Mouse (Mus musculus) adrenal gland, adult 18-20 months (tissue): Measurements from ENCODE around the gene Sptbn4. TPM values are rescaled to one million over a fixed set of nuclear protein-coding genes. Genes with fewer than 3 reads are reported as not detected.

Experiments used
- DNase-seq, 2 experiments: peaks; one replicate each; pipeline ENCODE4 v3.0.0; 2021 to 2022; ENCODE audit warnings: low spot score in 2 of 2
- total RNA-seq, 2 experiments: library from RNA; stranded (reverse); gene quantifications; 1 replicate in 1 of 2; 2 replicates in 1 of 2; pipeline ENCODE4 v1.2.3; 2021

Sptbn4 gene
- total RNA-seq, 2 experiments from 2014 or later = 2.9 to 3.1 TPM

DNA sequence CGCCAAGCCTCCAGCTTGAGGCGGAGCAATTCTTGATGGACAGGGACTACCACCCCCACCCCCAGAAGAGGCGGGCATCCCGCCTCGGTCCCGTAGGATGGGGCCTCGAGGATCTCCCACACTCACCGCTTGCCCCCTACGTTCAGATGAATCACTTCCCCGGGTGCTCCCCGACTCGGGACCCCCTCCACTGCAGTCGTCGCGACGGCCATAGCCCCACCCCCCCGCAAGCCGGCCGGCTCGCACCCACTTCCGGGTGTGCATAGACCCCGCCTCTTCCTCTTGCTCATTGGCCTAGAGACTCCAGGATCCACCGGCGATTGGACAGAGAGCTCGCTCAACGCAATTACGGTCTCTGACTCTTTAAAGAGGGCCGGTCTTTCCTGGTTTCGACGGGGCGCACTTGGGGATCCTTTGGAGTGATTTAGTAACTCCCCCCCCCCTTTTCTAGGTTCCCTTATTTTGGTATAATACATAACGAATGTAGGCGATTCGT lies 91.7 kb downstream of the Sptbn4 start, which contains the start of gene Shkbp1:
Gene Shkbp1 (minus strand): TSS at position 275 of the 496 bp plus-strand sequence.
- peak; percentile 76 to 78 for DNase-seq

DNA sequence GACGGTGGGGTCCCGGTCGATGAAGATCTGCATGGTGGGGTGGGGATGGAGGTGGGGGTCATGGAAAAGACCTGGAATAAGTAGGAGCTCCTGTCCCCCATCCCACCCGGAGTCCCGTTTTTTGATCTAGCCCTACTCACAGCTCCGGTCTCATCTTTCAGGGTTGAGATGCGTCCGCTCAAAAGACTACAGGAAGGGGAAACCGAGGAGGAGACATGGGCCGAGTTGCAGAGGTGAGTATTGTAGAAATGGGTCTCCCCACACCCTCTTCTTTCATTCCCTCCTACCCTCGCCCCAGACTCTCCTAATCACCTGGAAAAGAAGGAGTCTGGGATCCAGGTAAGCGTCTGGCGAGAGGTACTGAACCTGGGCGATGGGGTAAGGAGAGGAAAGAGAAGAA lies 92.2 kb downstream of the Sptbn4 start:
- DNase-seq = no peak

DNA sequence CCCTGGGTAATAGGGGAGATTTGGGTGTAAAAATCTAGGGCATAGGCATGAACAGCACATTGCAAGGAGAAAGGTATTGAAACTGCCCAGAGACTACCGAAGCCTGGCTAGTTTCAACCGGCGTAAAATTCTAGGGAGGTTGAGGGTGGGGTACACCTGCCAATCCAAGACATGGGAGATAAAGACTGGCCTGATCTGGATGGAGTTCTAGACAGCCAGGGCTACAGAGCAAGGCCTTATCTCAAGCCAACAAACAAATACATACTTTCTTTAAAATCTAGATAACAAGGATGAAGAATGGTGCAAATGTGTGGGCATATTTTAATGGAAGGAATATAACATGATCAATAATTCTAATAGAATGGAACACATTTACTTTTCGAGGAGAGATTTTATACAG lies 92.7 kb downstream of the Sptbn4 start:
- DNase-seq = no peak

DNA sequence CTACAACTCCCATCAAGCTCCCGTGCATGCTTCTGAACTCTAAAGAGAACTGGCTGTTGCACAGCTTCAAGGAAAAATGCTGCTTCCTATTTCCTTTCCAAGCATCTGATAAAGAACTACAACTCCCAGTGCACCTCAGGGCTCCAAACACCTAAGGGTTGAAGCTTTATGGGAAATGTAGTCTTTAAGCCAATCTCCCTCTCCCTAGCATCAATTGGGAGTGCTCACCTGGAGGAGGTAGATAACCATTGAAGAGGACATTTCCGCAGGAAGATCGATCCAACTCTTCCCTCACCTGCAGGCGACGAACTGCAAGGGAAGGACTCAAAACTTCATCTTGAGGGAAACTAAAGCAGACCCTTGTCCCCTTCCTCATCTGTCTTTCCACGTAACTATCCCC lies 93.3 kb downstream of the Sptbn4 start:
- DNase-seq = no peak

DNA sequence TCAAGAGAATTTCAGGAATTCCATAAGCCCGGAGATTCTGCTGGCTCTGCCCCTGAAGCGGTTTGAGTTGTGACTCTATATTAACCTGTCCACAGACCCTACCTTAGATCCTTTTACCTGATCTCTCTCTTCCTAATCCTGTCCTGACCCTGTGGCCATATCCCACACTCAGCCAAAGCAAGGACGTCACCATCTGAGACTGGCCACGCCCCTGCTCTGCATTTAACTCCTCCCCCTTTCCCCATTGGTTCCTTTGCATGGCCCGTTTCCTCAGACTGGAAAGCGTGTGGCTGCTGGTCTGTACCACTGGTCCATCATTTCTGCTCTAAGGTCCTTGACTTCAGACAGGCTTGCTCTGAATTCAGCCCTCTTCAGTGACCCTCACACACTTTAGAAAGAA lies 102.0 kb downstream of the Sptbn4 start:
- no peak for DNase-seq

DNA sequence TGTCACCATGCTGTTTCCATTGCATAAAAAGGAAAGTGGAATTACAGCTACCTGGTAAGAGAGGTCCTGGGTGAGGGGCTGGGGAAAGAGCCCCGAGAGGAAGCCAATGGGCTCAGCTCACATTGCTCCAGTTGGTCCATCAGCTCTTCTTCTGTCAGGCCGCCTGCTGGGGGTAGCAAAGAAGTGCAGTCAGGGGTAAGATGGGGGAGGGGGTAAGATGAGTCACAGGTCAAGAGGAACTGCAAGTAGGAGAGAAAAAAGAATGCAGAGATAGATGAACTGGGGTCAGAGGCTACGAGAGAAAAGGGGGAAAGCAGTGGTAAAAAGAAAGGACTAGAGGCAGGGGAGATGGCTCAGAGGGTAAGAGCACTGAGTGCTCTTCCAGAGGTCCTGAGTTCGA lies 104.9 kb downstream of the Sptbn4 start:
- DNase-seq = no peak

DNA sequence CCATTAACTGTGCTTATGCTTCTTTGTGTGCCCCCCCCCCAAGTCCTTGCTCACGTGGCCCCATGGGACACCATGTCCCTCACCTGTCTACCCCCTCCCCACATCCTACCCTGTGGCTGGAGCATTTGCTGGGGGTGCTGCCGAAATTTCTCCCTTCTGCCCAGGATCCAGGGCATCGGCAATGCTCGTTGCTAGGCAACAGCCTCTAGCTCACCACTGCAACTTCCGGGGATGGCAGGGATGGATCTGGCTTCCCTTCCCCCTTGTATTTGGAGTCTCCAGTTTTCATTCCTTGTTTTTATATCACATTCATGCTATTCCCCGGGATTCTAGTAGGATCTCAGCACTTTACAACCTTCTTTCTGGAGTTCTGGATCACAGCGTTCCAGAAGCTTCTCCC lies 108.0 kb downstream of the Sptbn4 start:
- DNase-seq = no peak

DNA sequence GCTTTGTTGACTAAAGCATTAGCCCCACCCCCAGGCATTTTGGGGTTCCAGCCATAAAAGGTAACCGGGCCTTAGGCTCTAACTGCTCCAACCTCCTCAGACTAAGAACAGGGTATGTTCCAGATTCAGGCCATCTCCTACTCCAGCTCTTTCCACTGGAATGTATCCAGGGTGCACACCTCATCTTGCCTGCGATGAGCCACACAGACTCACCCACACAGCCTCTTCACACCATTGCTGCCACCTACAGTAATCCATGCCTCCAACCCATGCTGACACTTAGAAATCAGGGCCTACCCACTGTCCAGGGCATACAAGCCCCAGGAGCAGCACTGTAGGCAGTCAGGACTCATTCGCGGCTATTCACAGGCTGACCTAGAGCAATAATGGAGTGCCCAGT lies 108.4 kb downstream of the Sptbn4 start:
- DNase-seq = no peak

DNA sequence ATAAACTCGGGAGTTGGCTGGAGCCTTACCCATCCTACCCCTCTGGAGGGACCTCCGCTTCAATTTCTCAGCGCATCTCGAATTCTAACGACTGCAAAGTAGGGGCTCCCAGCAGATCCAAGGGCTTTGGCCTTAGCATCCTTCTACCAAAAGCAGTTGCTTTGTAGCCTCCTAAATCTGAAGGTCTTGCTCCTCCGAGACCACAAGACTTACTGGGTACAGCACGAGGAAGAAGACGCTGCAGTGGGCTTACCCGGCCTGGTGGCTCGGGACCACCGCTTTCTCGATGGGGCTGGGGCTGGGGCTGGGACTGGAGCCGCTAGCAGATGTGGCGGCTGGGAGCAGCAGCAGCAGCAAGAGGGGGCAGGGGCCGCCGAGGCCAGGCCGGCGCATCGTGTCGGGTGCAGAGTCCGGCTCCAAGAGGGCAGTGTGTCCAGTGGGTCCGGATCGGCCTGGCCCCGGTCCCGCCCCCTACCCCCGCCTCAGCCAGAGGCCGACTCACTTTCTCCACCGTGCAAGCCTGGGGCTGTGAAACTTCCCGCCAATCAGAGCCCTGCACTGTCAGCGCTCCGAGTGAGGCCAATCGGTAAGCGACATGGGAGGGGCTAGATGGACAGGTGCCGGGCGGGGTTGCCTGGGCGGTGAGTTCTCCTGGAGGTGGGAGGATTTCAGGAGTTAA lies 110.2 kb downstream of the Sptbn4 start, which contains the start of gene Ltbp4:
Gene Ltbp4 (minus strand): TSS at position 518 of the 679 bp plus-strand sequence.
- DNase-seq = no peak

DNA sequence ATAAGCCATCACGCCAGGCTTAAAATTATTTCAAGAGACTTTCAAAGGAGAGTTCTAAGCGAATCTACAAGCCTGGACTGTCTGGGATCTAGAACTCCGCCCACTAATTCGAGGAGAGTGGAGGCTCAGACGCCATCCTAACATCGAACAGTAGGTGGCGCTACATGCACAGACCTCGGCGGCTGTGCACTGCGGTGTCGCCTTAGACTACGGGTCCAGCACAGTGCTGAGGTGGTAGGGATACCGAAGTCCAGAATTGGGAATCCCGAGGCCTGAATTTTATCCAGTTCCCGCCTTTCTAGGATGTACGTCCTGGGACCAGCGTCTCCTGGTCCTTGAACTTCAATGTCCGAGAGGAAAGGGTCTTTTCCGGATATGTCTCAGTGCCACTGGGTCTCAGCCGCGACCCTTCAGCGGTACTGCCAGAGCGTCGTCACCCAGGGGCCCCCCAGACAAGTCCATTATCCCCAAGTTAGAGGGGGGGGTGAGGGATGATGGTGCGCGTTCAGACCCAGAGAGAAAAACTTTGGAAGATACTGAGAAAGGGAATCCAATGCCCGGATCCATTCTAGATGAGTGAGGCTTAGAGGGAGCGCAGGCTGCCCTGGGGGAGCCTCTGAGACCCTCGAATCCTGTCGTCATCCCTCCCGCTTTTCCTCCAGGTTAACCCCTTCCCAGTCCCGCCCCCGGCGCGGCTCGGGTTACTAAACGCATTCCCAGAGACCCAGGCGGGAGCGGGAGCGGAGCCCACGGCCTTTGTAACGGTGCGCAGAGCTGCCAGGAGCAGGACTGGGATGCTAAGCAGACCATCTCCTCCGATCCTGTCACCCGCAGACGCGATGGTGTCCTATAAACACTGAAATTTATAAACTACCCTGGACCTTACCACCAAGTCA lies 111.3 kb downstream of the Sptbn4 start:
- peak; percentile 92 to 93 for DNase-seq

DNA sequence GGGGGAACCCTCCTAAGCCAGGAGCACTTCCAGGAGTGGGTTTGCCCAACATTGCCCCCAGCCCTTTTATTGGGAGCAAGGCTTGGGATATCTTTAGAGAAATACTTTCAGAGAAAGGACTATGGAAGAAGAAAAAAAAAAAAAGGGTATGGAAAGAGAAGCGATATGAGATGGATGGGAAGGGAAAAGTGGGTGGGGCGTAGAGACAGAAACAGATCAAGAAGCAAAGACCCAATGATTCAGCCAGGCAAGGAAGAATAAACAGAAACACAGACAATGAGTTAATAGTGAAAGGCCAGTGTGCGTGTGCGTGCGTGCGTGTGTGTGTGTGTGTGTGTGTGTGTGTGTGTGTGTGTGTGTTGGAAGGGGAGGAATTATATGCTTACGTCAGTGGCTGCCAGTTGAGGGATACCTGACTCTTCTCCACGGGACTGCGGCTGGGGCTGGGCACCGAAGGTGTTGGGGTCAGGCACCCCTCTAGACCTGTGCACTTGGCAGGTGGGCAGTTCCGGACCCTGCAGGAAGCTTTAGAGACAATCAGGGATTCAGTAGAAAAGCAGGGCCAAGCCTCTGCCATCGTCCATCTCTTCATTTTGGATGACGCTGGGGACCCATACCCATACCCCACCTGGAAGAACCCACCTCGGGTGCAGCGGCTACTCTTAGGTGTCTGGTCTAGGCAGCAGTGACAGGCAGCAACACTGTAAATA lies 112.3 kb downstream of the Sptbn4 start:
- DNase-seq = no peak

DNA sequence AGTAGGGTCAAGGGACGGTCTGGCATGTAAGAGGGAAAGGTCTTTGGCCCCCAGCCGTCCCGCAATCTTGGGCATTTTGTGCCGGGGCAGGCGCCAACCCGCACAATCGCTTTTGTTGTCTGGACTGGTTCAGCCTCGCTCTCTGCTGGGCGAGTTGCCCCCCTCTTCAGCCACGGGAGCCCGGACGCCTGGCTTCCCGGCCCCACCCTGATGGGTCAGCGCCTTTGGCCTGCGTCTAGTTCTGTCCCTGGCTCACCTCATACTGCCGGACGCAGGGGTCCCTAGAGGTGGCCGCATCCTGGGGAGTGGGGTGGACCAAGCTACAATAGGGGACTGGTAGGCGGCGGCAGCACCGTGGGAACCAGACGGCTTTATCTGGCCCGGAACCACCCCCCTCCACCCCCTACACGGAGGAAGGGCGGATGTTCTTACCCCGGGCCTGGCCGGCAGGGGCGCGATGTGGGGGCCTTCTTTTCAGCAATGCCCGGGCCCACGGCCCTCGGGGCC lies 113.0 kb downstream of the Sptbn4 start:
- DNase-seq = no peak

DNA sequence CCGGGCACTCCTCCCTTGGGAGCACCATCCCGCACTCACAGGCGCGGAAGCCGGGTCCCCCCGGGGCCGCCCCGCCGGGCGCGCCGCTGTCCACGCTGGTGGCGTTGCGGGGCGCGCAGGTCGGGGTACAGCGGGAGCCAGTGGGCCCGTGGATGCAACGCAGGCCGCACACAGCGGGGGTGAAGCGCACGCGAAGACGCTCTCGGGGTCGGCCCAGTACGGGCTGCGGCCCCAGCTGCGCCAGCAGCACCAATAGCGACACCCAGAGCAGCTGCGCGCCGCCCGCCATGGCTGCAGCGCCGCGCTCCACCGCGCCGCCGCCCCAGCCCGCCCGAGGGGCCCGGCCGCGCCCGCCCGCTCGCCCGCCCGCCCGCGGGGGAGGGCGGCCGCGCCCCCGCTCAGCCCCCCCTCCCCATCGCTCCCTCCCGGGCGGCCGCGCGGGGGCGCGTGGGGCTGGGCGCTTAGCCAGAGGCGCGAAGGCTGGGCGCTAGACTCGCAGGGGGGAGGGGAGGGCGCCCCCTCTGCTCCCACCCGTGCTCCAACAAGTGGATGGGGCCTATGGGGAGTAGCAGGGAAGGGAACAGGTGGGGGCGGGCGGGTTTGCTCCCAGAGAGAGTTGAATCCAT lies 114.1 kb downstream of the Sptbn4 start:
- no peak for DNase-seq

DNA sequence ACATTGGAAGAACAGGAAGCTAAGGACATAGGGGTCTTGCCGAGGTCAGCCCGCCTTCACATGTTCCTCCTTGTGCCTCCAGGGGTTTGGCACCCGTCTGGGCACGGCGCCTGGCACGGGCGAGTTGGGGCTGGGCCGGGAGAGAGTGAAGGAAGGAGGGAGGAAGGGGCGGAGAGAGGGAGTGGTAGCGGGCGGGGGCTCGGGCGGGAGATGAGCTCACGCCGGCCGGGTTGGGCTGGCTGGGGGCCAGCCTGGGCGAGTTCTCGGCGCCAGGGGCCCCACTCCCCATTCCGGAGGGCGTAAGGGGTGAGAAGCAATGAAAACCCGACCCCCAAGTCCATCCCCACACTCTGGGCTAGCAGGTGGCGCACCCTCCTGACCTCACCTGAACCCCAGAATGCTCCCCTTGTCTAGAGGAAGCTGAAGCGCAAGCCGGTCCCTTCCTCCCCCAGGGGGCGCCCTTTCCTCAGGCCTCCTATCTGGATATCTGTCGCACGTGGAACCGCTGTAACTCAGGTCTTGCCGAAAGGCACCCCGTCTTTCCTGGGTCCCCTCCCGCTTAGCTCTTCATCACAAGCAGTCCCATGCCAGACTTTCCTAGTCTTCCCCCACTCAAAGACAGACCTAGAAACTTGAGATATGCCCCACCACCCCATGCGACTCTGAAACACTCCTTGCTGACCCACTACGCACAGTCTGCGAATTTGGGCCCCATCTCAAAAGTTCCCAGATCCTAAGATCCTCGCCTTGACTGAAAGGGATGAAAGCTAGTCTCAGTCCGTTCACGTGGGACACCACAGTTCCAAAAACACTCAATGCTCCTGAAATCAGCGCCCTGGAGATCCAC lies 114.9 kb downstream of the Sptbn4 start:
- peak; percentile 87 to 89 for DNase-seq

DNA sequence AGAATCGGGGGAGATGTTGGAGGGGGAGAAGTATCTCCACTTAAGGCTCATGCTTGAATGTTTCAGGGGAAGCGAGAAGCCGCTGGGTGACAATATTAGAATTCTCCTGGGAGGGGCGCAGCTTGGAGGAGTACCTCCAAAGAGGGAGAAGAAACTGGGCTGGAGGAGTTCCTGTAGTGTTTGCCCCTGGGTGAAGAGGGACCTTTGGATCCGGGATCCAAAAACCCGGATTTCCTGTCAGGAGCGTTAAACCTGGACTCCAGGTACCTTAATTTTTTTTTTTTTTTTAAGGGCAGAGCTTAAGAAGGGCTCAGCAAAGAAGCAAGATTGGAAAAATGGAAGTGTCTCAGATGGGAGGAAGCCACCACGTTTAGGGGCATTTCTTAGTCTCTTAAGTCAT lies 115.6 kb downstream of the Sptbn4 start:
- DNase-seq = no peak

DNA sequence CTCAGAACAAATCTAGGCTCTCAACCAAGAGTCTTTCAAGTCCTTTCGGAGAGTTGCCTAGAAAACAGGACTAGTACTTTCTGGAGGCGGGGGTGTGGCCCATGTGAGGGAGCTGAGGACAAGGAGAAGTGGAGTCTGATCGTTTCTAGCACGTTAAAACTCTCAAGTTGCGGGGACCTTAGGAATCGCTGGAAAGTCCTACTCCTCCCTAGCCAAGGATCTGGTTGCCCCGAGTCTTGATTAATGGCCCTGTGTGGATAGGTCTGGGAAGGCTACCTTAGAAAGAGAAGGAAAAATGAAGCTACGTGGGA lies 116.0 kb downstream of the Sptbn4 start:
- DNase-seq = no peak

DNA sequence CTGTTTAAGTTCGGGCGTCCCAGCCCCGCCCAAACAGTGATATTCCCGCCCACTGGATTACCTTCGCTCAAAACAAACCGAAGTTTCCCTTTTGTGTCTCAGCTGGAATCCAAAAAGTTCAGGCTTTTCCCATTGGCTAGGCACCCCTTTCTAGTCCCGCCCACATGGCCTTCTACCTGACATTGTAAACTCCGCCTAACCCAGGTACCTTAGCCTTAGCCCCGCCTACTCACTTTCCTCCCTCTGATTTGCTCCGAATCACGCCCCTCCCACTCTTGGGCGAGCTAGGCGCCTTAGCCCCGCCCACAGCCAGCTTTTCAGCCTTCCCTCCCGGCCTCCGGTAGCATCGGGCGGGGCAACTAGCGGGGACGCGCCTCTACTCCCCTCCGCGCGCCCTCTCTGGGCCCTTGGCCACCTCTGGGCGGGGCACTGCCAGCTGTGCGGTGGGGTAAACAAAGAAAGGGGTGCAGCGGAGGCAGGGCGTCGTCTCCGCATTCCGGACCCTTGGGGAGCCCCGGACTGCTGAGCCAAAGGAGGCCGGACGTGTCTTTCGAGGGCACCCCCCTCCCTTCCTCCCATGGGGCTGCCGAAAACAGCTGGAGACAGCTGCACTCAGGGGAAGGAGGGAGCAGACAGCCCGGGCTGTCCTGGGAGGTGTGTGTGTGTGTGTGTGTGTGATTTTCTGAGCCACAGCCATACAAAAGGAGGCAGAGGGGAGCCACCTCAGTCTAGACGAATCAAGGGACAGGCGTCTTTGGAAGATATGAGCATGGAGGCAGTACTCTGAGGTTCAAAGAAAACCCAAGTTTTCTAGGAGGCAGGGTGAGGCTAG lies 116.6 kb downstream of the Sptbn4 start:
- DNase-seq = peak; percentile 86 to 87

DNA sequence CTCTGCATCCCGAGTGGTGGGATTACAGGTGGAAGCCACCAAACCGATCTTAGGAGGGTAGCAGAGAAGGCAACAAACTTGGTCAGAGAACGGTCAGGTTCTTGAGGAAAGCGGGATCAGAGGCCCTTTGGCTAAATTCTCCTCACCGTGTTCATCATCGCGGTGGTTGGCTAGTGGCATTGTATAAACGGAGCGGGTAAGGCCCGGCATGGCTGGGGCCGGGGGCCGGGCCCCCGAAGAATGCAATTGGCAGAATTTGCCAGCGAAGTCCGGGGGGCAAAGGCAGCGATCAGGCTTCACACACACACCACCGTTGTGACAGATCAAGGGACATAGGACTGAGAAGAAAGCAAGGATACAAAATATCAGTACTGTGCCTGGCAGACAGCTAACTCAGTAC lies 117.5 kb downstream of the Sptbn4 start:
- no peak for DNase-seq

DNA sequence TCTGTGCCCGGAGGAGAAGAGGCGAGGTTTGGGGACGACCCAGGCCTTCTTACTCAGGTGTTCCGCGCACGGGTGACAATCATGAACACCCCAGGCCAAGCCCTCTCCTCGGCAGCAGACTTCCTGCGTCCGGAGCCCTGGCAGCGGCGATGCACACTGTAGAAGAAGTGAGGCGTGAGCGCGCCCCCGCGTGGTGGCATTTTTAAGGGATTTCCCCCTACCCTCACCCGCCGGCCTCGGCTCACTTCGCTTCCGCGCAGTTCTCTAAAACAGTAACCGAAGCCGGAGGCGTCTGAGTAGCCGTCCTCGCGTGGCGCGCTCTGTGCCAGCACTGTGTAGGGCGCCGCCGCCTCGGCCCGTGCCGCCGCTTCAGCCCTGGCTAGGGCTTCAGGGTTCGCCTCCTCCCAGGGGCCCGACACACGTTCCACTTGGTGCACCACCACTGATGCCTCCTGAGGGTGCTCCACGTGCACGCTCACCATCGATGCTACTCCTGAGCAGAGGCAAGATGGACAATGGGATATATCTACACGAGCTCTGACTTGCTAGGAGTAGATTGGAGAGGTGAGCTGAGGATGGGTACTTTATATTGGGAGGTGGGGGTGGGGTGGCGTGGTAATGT lies 118.0 kb downstream of the Sptbn4 start:
- DNase-seq = peak; percentile 85 to 89
